Mouse (Mus musculus): Measurements from ENCODE around the gene Mast3. TPM values are rescaled to one million over a fixed set of nuclear protein-coding genes. Genes with fewer than 3 reads are reported as not detected.

Gene Mast3
- polyA plus RNA-seq, 1 experiment = 4.8 TPM

DNA sequence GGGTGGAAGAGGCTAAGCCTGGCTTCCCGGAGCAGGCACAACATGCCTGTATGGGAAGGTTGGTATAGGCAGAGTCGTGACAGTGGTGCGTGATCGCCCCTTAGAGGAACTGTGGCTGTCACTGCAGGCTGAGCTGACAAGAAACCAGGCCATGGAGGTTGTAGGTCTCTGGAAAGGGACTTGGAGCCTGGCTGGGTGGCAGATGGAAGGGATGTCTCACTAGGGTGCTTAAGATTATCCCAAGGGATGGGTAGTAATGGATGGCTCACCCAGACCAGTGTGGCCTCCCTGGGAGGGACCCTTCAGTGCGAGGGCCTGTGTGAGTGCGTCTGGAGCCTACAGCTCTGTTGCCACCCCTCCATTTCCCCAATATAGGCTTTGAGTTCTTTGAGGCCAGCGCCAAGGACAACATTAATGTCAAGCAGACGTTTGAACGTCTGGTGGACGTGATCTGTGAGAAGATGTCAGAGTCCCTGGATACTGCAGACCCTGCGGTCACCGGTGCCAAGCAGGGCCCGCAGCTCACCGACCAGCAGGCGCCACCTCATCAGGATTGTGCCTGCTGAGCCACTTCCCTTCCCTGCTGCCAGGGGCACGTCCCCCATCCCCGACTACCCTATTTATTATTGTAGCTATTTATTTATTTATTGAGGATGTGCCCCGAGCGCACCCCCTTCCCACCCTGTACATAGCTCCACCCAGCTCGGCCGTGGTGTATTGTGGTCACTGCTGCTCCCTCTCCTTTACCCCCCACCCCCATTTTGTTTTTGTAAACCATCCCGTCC, 47.1 kb downstream of the Mast3 start:
- Histone ChIP-seq H3K27me3 (ENCODE audit: control insufficient read depth) (no peaks in the 10 kb centered on the region), H3K9me3 (ENCODE audit: control insufficient read depth, low read length) (no peaks in the 10 kb centered on the region), H3K4me1 (ENCODE audit: control insufficient read depth) (peaks cover 91% of the 10 kb centered on the region), H3K4me3 (replicated peaks) (no peak overlapping the region), H3K36me3 (ENCODE audit: control insufficient read depth) (peaks cover 42% of the 10 kb centered on the region)
- TF ChIP-seq TAL1 (IDR thresholded peaks at IDR 0.05; ENCODE audit: low read length) (no peak), GATA1 (IDR thresholded peaks at IDR 0.05; ENCODE audit: low read length) (no peak)

DNA sequence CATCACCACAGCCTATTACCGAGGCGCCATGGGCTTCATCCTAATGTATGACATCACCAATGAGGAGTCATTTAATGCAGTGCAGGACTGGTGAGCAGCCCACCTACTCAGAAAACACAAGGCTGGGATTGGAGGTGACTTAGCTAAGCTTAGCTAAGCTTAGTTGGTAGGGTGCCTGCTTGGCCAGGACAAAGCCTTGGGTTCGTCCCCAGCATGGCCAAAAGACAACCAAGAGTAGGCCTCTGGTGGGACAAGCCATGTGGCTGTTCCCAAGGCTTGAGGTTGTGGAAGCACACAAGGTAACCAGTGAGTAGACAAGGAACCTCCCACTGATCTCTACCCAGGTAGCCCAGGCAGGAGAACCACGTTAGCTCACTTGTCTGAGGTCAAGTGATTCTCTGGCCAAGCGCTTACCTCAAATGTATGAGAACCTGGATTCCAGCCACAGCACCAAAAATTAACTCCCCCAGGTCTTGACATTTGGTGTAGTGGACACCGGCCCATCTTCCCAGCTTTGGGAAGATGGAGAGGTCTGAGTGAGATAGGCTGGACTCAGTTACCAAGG, 48.3 kb downstream of the Mast3 start:
- Histone ChIP-seq H3K9me3 (ENCODE audit: control insufficient read depth, low read length) (no peaks in the 10 kb centered on the region), H3K4me1 (ENCODE audit: control insufficient read depth) (peaks cover 86% of the 10 kb centered on the region), H3K27me3 (ENCODE audit: control insufficient read depth) (no peaks in the 10 kb centered on the region), H3K36me3 (ENCODE audit: control insufficient read depth) (peaks cover 39% of the 10 kb centered on the region), H3K4me3 (replicated peaks) (no peak overlapping the region)
- TF ChIP-seq TAL1 (IDR thresholded peaks at IDR 0.05; ENCODE audit: low read length) (no peak), GATA1 (IDR thresholded peaks at IDR 0.05; ENCODE audit: low read length) (no peak)

GRCm38 (mm10) chr8:70755661-70756475, 49.0 kb downstream of the Mast3 start:
- Histone ChIP-seq H3K4me1 (ENCODE audit: control insufficient read depth) (peaks cover 81% of the 10 kb centered on the region), H3K27me3 (ENCODE audit: control insufficient read depth) (no peaks in the 10 kb centered on the region)

GRCm38 (mm10) chr8:70754871-70755660, 49.8 kb downstream of the Mast3 start:
- Histone ChIP-seq H3K36me3 (ENCODE audit: control insufficient read depth) (peaks cover 39% of the 10 kb centered on the region), H3K27me3 (ENCODE audit: control insufficient read depth) (0 out of 2 replicates have a peak, but pooled peaks cover under 1% of the 10 kb centered on the region), H3K4me3 (replicated peaks) (peak overlapping the region; percentile 71), H3K4me1 (ENCODE audit: control insufficient read depth) (peaks cover 75% of the 10 kb centered on the region), H3K9me3 (ENCODE audit: control insufficient read depth, low read length) (no peaks in the 10 kb centered on the region)
- TF ChIP-seq TAL1 (IDR thresholded peaks at IDR 0.05; ENCODE audit: low read length) (no peak), GATA1 (IDR thresholded peaks at IDR 0.05; ENCODE audit: low read length) (no peak)

More at GRCm38 (mm10) chr8:70755661-70756475, 49.0 kb downstream of the Mast3 start:
- peak overlapping the region; percentile 71 for H3K4me3 ChIP-seq (replicated peaks)
- peaks cover 39% of the 10 kb centered on the region for H3K36me3 ChIP-seq (ENCODE audit: control insufficient read depth)
- TF ChIP-seq GATA1 (IDR thresholded peaks at IDR 0.05; ENCODE audit: low read length) (no peak), TAL1 (IDR thresholded peaks at IDR 0.05; ENCODE audit: low read length) (no peak)
- H3K9me3 ChIP-seq (ENCODE audit: control insufficient read depth, low read length) = no peaks in the 10 kb centered on the region

DNA sequence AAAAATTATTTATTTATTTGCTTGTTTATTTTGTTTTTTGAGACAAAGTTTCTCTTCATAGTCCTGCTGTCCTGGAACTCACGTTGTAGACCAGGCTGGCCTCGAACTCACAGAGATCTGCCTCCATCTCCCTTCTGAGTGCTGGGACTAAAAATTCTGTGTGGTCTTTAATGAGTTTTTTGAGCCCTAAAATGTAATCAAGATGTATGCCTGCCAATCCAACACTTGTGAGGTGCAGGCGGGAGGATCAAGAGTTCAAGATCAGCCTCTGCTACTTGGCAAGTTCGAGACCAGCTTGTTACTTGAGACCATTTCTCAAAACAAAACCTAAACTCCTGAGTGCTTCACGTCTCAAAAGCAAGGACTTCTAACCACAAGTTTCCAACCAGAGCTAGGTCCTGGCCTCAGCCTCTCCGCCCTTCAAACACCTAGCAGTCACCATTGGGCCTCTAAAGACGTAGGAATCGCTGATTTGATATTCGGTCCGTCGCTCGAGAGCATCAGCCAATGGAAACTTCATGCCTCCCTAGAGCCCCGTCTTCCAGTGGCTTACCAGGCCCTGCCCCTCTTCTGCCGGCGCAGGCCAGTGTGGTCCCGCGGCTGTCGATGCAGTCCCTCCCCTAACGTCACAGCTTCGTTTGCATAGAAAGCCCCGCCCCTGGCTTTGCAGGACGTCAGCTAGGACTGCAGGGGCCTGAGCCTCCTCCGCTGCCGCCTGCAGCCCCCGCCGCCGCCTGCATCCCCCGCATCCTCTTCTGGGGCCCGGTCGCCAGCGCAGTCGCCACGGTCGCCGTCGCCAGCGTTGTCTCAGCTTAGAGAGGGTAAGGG, 50.6 kb downstream of the Mast3 start, which contains the start of gene Rab3a:
Rab3a (plus strand) TSS at position 637 of the 828 bp plus-strand sequence.
- Histone ChIP-seq H3K4me3 (replicated peaks) (peak within 1 kb of the TSS; percentile 71), H3K27me3 (ENCODE audit: control insufficient read depth) (peaks cover 5% of the 10 kb centered on the region), H3K36me3 (ENCODE audit: control insufficient read depth) (peaks cover 35% of the 10 kb centered on the region), H3K4me1 (ENCODE audit: control insufficient read depth) (peaks cover 66% of the 10 kb centered on the region), H3K9me3 (ENCODE audit: control insufficient read depth, low read length) (no peaks in the 10 kb centered on the region)
- TF ChIP-seq TAL1 (IDR thresholded peaks at IDR 0.05; ENCODE audit: low read length) = no peak
- TF ChIP-seq GATA1 (IDR thresholded peaks at IDR 0.05; ENCODE audit: low read length) = no peak

- Histone ChIP-seq H3K9me3 (ENCODE audit: control insufficient read depth, low read length) (no peaks in the 10 kb centered on the region), H3K27me3 (ENCODE audit: control insufficient read depth) (peaks cover 16% of the 10 kb centered on the region), H3K4me3 (replicated peaks) (peak overlapping the region; percentile 25), H3K4me1 (ENCODE audit: control insufficient read depth) (peaks cover 57% of the 10 kb centered on the region), H3K36me3 (ENCODE audit: control insufficient read depth) (peaks cover 24% of the 10 kb centered on the region)
- TF ChIP-seq TAL1 (IDR thresholded peaks at IDR 0.05; ENCODE audit: low read length) (no peak), GATA1 (IDR thresholded peaks at IDR 0.05; ENCODE audit: low read length) (no peak)
These were observed 51.7 kb downstream of the Mast3 start for GRCm38 (mm10) chr8:70753151-70753550.

DNA sequence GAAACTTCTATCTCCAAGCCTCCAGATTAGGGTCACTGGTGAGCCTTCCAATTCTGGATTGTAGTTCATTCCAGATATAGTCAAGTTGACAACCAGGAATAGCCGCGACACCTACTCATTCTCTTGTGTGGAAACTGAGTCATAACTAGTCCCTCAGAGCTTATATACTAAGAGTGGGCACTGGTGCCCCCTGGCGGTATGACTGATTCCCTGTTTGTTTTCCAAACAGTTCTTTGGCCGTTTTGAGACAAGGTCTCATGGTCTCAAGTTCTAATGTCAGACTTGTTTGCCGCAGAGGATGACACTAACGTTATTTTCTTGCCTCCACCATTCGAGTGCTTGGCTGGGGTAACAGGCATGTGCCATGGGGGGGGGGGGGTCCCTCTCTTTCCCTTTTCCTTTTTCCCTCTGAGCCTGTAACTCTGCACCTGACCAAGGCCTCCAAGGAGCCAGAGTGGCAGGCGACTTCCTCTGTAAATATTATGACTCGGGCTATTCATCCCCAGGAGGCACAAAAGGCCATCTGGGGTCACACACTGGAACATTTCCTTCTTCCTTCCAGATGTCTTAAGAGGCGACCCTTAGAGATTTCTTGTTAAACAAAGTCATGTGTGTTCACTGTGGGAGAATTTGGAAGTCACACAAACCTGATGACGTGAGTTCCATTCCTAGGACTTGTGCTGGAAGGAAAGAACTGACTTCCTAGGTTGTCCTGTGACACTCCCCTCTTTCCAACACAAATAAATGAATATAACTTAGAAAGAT, 52.7 kb downstream of the Mast3 start:
- peaks cover 16% of the 10 kb centered on the region for H3K36me3 ChIP-seq (ENCODE audit: control insufficient read depth)
- no peak overlapping the region for H3K4me3 ChIP-seq (replicated peaks)
- peaks cover 25% of the 10 kb centered on the region for H3K27me3 ChIP-seq (ENCODE audit: control insufficient read depth)
- H3K9me3 ChIP-seq (ENCODE audit: control insufficient read depth, low read length) = no peaks in the 10 kb centered on the region
- peaks cover 49% of the 10 kb centered on the region for H3K4me1 ChIP-seq (ENCODE audit: control insufficient read depth)
- TF ChIP-seq GATA1 (IDR thresholded peaks at IDR 0.05; ENCODE audit: low read length) = no peak
- TF ChIP-seq TAL1 (IDR thresholded peaks at IDR 0.05; ENCODE audit: low read length) = no peak

Measured in erythroblast, embryonic 14.5 days (primary cell).